Mouse (Mus musculus) lung, postnatal 14 days (tissue): ENCODE measurements around the gene Mical3.
A peak's percentile ranks its signal among the peaks of the same experiment; 100 is the strongest.

Experiments
- DNase-seq: peaks from one replicate; pipeline ENCODE4 v3.0.0; 2021

Gene Mical3

DNA sequence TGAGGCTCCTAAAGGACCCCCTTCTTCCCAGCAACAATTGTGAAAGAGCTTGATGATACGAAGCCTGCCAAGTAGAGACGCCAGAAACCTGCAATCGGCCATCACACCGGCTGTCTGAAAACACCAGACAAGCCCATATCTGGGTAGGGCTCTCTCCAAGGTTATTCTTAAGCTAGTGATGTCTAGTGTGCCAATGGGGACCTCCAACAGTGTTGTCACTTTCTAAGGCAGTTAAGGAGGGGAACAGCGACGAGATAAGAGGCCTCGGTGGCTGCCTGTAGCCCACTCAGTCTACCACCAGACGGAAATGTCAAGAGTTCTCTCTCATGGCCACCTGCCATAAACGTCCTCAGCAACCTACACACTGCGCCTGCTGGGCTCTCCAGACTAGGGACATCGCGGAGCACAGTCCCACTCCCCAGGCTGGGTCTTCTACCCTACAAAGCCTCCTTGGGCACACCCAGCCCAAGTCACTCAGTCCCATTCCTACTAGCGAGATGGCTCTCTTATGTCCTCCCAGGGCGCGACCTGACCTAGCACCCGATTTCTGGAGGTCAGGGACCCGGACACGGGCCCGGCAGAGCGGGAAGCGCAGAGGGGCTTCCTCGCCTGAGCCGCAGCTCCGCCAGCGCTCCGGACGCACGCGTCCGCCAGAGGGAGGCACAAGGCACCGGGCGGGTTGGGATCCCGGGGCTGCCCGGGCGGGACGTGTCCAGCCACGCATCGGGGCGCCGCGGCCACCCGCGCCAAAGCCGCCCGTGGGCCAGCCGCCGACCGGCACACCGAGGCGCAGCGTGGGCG lies 21.4 kb downstream of the Mical3 start:
- DNase-seq = peak; percentile 30

DNA sequence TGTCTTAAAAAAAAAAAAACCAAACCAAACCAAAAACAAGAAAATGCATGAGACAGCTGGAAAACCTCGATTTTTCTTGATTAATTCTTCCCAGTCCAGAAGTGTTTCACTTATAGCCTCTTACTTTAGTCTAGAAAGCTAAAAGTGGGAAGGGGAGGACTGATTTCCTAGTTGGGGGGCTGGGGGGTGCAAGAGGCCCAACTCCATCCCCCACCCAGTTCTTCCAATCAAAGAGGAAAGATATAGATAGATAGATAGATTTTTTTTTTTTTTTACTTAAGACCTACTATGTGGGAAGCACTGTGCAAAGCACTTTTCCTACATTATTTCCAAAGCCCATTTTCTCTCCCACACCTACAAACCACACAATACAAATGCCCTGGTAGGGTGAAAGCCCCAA lies 22.7 kb downstream of the Mical3 start:
- DNase-seq = no peak

DNA sequence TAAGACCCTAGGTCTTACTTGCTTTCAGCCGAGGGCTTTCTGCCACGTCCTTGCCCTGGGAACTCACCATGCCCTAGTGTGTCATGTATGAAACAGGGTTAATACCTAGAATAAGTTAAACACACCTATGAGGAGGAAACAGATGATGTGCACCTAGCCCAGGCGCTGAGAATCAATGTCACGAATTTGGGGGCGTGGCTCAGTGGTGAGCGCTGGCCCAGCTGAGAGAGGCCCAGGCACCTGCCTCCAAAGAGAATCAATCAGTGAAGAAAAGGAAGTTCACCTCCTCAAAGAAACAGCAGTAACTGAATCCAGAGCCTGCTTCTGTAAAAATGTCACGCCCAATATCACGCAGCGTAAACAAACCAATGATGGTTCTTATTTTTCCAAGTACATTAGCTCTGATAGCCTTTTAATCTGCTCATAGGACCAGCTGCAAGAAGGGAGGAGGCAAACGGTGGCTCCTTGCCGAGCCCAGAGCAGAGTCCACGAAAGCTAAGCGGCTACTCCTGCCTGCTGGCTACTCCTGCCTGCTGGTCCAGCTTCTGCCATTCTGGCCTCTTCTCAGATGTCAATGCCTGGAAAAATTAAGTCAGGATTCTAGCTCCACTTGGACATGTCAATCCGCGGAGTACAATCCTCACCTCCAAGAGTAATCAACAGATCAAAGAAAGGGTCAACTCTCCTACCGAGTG lies 23.9 kb downstream of the Mical3 start:
- DNase-seq = no peak

DNA sequence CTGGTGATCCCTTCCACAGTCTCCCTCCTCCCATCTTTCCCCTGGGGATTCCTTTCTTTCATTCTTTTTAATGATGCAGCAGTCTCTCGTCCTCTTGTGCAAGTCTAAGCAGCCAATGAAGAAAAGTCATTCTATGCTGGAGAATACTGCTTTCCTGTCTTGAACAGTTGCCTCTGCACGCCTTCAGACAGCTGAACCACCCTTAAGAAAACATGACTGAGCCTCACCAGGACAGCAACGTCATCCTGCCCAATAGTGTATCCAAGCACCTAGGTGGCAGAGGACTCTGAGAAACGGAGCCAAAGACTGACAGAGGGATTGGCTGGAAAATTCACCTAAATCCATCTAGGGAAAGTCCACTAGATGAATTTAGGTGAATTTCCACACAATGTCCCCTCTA lies 25.1 kb downstream of the Mical3 start:
- no peak for DNase-seq

DNA sequence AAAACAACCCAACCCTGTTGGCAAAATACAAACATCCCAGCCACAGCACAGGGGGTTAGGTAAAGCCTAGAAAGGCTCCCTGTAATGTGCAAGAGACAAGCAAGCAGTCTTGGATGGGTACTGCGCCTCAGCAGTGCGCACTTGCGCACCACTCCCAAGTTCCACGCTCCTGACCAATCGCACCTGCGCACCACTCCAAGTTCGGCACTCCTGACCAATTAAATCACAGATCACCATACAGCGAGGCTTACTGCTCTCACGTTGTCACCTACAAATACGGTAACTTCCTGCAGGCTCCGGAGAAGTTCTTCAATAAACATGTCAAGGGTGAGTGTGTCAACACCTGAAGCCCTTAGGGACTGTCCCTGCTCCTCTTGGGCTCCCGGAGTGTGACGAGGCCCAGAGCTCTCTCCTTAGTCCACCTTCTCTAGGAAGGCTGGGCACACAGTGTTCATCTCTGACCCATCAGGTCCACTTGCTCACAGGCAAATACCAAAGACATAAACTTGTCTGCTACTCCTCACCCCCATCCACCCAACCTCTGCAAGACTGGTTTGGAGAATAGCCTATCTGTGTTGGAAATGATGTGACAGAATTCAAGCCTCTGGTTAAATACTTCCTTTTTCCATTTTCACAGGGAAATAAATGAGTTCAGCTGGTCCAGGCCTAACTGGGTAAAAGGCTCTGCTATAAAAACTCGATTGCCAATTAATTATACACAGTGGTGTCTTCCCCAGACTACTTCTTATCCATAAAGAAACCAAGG lies 27.2 kb downstream of the Mical3 start:
- DNase-seq = no peak

DNA sequence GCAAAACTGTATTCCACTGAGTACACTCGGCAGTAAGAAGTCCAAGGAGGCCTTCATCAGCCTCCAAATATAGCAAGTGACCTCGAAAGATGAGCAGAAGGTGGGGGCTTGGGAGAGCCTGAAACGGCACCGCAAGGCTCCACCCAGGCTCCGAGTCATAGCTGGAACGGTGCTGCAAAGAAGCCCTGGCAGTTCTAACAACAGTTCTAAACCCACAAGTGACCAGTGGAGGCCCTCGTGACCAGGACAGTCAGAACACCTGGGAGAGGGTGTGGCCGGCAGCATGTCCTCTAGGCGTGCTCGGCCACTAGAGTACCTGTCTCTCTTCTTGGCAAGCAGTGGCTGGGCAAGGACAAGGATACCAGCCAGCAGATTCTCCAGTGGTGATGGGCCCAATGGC lies 27.9 kb downstream of the Mical3 start:
- no peak for DNase-seq

DNA sequence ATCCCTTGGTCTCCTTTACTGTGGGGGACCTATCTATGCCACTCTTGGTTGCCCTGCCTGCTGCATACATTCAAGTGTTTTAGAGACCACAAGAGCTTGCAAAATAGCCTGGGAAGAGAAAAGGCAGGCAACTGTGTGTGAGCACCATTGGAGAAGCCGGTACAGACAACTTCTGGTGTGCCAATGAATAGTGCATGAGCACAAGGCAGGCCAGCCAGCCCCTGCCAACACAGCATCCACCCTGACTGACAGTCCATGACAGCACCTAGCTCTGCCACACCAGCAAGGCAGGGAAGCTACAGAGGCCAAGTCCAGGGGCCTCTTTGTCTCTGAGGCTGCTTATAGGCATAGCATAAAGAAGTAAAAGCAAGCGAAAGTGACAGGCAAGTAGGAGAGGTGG lies 28.7 kb downstream of the Mical3 start:
- no peak for DNase-seq

DNA sequence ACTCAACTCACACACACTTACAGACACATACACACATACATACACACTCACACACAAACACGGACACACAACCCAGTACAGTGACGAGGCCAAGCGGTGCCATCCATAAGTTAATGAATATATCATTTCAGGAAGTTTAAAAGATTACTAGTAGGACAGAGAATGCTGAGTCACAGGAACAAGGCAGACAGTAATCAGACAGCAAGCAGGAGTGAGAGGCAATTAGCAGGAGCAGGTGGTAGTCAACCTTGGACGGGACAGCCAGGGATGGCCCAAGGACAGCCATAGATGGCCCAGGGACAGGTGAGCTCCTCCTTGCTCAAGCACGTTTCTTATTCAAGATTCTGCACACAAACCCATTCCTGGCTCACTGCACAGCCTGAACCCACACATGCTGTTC lies 29.6 kb downstream of the Mical3 start:
- DNase-seq = no peak

DNA sequence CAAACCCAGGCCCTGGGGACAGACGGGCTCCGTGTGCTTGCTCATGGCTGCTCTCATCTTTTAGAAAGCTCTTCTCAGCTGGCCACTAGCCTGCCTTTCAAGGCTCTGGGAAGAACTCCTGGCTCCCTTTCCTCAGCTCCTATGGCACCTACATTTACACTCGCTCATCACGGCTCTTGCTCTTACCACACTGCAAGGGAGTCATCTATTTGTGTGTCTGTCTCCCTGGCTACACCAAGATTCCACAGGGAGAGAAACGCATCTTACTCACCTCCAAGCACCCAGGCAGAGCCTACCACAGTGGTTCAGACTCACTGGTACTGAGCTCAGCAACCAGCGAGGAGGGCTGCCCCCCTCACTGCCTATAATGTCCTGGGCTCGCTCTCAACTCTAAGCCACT lies 31.0 kb downstream of the Mical3 start:
- no peak for DNase-seq

DNA sequence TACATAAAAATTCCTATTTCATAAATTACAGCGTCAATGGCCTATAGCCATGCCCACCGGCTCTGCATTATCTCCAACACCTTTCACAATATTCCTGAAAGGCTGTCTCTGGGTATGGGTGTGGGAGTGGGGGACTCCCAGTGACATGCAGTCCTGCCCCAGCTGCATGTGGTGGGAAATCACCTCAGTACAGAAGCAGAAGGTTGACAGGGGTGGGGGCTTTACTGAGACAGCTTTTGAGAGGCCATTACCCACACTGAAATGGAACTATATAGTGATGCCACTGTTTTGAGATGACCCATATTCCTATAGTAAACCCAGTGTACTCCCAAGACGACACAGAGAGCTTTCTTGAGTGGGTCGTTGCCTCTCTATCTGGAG lies 31.6 kb downstream of the Mical3 start:
- DNase-seq = no peak

DNA sequence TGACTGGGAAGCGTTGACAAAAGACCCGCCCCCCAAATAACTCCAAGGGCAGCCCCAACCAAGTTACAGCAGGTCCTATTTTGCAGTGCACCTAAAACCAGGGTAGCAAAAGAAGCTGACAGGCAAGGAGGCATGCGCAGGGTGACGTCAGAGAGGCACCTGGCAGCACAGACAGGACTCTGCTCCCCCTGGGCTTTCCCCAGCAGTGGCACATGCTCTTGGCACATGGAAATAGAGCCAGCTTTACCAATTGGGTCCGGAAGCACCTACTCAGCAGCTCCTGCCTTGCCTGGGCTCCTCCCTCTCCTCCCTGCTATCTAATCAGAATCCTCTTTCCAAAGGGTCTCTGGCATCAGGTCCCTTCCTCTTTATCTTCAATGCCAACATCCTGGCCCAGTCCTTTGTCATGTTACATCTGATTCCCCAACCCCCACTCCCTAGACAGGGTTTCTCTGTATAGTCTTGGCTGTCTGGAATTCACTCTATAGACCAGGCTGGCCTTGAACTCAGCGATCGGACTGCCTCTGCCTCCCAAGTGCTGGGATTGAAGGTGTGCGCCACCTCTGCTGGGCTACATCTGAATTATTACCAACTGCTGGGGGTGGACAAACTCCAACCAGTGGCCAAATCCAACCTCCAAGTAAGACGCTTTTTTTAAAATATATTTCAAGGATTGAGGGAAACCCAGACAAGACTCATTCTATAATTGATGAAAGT lies 32.1 kb downstream of the Mical3 start:
- DNase-seq = no peak

DNA sequence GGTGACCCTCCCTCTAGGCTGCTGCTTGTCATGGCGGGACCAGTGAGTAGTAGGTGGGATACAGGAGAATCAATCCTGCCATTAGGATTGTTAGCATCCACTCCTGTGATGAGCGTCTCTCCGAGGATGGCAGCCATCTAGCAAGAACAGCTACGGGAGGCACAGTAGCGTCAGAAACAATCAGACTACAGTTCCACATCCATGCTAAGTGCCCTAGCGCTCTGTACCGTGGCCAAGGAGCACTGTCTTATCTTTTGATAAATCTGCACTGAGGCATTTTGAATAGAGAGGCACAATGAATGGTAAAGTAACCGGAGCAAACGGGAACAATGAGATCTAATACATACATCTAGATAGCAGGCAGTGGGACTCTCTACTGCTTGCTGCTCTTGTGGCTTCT lies 32.7 kb downstream of the Mical3 start:
- DNase-seq = no peak

DNA sequence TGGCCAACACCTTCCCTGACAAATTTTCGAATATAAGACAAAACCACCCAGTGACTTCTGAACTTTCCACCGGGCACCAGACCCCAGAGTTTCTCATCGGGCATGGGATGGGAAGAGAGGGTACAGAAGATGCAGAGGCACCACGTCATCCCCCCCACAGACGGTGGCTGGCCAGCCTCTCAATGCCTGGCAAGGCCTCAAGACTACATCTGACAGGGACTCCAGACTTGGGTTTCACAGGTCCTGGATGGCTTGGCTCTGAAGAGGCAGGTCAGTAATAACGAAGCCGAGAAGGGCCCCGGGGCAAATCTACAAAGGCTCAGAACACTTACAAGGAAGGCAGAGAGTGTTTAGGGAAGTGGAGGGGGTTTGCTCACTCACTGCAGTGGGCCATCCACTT lies 33.9 kb downstream of the Mical3 start:
- no peak for DNase-seq

DNA sequence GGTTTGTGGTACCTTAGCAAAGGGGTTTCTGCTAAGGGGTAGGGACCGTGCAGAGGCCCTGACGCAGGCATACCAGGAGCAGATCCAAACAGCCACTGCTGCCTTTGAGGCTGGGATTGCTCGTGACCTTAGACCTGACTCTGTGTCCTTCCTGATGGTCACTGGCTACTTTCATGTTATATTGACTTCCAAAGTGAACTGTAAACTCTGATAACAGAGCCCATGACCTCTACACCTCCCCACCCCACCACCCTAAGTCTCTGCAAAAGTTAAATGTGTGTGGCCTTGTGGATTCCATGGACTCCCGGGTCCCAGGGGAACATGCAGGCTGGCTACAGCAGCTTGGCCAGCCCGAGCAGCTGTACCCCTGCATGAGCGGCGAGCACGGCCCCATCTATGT lies 34.4 kb downstream of the Mical3 start:
- no peak for DNase-seq

DNA sequence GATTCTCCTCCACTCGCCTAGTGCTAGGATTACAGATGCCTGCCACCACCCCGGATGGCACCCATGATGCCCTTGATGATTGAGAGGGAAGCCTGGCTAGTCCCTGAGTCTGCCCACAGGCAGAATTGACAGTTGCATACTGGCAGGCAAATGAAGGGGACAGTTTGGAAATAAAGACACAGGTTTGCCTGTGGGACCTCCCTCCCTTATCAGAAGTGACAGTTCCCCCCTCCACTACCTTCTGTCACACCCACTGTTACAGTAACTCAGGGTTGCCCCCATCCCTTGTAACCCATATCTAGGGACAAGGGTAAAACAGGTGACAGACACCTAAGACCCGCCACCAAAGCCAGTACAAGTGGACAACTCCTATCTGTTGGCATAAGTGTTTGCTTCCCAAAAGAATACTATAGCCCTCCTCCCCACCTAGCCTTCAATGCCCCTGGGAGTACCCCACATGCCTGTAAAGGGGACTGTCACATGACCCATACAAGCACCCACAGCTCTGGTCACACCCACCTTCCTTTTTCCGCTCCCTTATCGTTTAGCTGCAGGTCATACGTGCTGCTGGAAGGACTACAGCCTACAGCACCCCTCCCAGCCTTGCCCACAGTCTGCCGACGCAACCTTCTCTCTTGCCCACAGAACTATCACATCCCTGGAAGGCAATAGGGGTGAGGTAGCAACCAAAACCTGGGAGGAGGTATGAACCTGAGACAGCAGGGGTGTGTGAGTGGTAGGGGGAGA lies 37.0 kb downstream of the Mical3 start:
- DNase-seq = no peak

DNA sequence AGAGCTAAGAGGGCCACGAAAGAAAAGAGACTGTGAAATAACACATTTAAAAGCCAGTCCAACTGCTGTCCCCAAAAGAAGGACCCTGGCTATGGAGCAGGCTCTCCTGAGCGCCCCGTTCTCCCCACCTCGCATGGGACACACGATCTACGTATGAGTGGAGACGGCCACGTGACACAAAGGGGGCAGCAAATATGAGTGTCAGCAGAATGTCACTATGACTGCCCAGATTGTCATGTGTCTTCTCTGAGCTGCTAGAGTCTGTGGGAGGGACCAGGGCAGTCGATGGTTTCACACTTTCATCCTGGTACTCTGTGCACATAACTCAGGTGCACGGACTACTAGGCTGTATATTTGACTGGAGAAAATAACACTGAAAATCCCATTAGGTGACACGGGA lies 40.0 kb downstream of the Mical3 start:
- no peak for DNase-seq

DNA sequence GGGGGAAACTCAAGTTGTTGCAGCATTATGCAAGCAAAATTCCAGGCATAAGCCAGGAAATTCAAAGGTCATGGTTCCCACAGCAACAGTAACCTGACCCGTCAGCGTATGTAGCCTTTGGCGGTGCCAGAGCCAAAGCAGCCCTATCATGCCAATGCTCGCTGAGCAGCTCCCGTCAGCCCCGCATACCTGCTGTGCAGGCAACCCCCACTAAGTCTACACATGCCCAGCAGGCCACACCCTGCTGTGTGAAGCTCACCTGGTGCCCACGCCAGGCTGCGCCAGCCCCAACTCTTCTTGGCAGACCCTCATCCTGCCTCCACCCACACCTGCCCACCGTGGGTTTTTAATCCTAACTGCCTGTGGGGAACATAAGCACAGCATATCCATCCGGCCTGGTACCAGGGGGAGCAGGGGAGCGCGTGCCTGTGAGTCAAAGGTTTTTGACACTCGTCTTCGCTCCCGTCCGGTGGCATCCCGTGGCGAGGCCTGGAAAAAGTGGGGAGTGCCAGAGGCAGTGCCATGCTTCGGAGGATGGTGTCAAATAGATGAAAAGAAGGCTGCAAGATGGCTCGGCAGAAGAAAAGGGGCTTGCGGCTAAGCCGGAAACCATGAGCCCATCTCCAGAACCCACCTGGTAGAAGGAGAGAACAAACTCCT lies 43.1 kb downstream of the Mical3 start:
- peak; percentile 34 for DNase-seq

DNA sequence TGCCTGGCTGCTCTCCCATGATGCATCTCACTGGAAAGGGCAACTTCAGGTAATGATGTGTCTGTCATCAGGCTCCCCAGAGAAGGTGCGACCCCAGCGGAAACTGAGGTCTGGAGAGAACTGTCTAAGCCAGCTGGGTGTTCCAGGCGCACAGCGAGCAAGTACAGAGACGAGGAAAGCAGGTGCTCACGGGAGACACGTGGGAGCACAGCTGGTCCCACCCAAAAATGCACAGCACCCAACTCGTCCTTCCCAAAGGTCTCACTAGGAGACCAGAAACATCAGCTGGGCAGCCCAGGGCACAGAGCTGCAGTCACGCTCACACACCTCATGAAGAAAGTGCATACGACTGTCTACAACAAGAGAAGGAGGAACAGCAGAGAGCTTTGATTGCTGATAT lies 43.7 kb downstream of the Mical3 start:
- no peak for DNase-seq

DNA sequence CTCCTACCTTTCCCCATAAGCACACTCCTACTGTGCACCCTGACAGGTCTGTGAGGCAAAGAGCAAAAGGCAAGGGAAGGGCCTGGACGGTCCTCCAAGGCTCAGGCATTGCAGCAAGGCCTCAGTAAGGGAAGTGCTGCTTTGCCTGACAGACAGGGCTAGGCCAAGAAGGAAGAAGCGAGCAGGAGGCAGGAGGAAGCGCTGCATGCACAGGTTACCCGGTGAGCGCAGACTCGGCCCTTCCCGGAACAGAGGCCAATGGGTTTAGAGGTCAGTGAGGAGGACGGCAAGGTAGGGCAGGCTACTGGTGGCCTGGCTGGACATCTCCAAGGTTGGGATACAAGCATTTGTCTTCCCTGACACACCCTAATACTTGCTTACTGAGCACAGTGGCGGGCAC lies 44.6 kb downstream of the Mical3 start:
- DNase-seq = no peak

DNA sequence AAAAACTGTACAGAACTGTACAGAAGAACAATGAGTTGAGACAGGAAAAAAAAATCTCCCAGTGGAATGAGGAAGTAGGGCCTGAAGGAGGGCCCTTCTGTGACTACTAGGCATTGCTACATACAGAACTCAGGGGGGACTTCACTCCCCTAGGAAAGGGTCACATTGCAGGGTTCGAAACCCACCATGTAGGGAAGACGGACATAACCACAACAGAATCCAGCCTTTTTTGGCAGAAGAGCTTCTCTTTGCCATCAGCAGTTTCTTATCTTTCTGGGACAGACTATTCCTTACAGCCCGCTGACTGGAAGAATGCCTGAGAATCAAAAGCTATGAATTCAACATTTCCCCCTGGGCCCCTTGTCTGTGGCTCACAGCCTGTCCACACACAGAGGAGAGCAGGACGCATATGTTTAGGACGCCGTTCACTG lies 46.7 kb downstream of the Mical3 start:
- DNase-seq = no peak

DNA sequence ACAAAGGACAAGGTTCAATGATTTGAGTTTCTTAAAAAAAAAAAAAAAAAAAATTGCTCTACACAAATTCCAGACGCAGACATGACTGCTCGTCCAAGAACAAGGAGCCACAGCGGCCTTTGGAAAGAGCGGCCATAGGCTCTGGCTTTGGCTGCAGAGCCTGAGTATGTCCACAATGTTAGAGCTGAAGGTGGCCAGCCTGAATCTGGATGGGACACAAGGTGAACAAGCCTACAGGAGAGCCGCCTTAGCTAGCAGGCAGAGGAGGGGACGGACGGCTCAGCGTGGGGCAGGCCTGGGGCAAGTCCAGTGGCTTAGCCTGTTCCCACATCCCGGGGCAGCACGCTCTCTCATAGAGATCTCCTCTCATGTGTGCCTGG lies 48.7 kb downstream of the Mical3 start:
- DNase-seq = no peak
